Mouse (Mus musculus) embryo, embryonic 9.5 days (tissue): ENCODE results near the gene Pkd2l1.

Experiments
- DNase-seq: peaks from one replicate; pipeline ENCODE4 v3.0.0-alpha.2; 2017; ENCODE audit errors: extremely low spot score

Gene Pkd2l1

DNA sequence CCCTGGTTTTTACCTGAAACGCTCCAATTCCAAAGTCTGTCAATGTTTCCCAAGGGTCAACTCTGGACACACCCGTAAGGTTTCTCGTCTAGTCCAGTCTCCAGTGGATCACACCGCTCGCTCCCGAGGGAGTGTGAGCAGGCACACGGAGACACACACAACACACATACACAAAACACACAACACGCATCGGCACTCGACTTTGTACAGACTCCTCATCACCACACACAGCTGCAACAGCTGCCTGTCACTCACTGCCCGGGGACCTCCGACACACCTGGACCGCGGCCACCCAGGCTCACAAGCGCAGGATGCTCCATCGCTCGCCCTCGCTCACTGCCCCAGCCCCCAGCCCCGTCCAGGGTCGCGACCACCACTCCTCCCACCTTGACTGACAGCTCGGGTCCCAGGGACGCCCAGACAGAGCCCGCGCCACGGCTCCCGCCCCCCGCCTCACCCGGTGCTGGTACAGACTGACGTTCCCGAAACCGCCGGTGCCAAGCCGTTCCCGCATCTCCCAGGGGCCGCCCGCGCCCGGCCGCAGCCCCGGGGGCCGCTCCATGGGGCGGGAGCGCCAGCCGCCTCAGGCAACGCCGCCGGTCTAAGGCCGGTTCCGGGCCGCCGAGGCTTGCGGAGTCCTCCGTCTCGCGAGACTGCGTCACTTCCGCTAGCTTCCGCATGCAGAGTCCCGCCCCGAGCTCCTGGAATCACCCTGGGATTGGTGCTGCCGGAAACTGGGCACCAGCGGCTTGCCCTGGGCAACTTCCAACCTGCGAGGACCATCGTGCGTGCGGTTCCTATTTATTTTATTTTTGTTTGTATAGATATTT lies 85.2 kb downstream of the Pkd2l1 start, which contains the start of gene Chuk:
TSS of gene Chuk (minus strand) at position 650 of the 830 bp plus-strand sequence.
- DNase-seq, result peak; percentile 93

DNA sequence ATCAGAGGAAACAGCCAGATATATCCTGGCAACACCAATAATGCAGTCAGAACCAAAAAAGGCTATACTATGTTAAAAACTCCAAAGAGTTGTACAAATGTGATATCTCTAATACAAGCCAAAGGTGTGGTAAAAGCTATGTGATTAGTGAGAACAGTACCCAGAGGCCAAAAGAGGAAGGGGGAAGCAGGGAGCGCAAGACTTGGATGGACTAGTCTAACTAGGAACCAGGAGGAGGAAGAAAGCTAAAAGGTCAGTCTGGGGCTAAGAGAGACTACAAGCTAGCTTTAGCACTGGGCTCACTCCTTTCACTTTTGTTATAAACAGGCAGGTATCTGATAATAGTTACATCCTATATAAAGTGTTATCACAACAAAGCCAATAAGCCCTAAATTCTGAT lies 87.8 kb downstream of the Pkd2l1 start:
- DNase-seq, result no peak

DNA sequence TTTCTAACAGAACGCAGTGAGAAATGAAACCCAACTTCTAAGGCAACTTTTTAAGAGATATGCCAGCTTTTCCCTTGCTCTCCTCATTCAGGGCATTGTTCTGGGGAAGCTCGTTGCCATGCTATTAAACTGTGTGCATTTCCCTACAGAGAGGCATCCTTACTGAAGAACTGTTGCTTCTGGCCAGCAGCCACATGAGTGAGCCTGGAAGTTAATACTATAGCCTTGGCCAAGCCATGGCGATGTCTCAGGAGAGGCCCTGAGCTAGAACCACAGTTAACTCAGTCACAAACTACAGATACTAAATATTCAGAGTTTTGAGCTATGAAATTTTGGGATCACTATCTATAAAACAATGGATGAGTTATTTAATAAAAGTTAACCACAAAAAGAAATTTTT lies 89.2 kb downstream of the Pkd2l1 start:
- DNase-seq, result no peak

- DNase-seq, result no peak
These were observed 91.4 kb downstream of the Pkd2l1 start for GRCm38 (mm10) chr19:44100840-44101239.
